Mouse (Mus musculus): Measurements from ENCODE around the gene Polr2g. TPM values are rescaled to one million over a fixed set of nuclear protein-coding genes. Genes with fewer than 3 reads are reported as not detected.

The Polr2g gene
- polyA plus RNA-seq, 1 experiment from 2014 or later = 189 TPM

DNA sequence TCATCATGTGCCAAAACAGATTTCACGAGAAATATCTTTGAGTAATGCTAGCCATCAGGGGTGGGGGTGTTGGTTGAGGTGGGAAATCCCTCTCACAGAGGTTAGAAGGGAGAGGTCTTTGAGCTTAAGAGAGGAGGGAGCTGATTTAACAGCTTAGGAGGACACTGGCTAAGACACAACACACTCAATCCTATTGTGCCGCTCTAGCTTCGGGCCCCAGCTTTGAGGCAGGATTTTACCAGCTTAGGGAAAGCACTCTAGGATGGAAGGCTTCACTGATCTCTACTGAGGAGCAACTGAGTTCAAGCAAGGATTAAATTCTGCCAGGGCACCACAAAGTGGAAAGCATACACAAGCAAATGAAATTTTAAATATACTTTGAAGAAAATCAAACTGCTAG lies 18.6 kb upstream of the Polr2g start:
- H3K27me3 ChIP-seq = no peaks in the 10 kb centered on the region
- no peak overlapping the region for H3K27ac ChIP-seq
- peaks cover 29% of the 10 kb centered on the region for H3K4me1 ChIP-seq (replicated peaks)
- 85% methylated on average over 3 of the region's 3 CpGs for WGBS
- H3K4me2 ChIP-seq = peak overlapping the region; percentile 99
- peaks cover 50% of the 10 kb centered on the region for H3K36me3 ChIP-seq
- H3K4me3 ChIP-seq (replicated peaks) = peak overlapping the region; percentile 15; the same call in 1 of the 2 replicates
- H3K9ac ChIP-seq (replicated peaks) = peak overlapping the region; percentile 47
- H3K9me3 ChIP-seq = no peaks in the 10 kb centered on the region
- no peak for ATAC-seq (ENCODE audit: insufficient number of reproducible peaks, insufficient read depth, low FRiP score, low TSS enrichment, low read depth)

- H3K36me3 ChIP-seq = peaks cover 60% of the 10 kb centered on the region
- no peak overlapping the region for H3K27ac ChIP-seq
- H3K27me3 ChIP-seq = no peaks in the 10 kb centered on the region
- peaks cover 22% of the 10 kb centered on the region for H3K4me1 ChIP-seq (replicated peaks)
- no peaks in the 10 kb centered on the region for H3K9me3 ChIP-seq
- no peak overlapping the region for H3K4me3 ChIP-seq (replicated peaks)
- H3K4me2 ChIP-seq = no peak overlapping the region
- H3K9ac ChIP-seq (replicated peaks) = no peak overlapping the region
- 82% methylated on average over 11 of the region's 11 CpGs for WGBS
- no peak for ATAC-seq (ENCODE audit: insufficient number of reproducible peaks, insufficient read depth, low FRiP score, low TSS enrichment, low read depth)
These were observed 17.4 kb upstream of the Polr2g start for GRCm38 (mm10) chr19:8815812-8816211.

DNA sequence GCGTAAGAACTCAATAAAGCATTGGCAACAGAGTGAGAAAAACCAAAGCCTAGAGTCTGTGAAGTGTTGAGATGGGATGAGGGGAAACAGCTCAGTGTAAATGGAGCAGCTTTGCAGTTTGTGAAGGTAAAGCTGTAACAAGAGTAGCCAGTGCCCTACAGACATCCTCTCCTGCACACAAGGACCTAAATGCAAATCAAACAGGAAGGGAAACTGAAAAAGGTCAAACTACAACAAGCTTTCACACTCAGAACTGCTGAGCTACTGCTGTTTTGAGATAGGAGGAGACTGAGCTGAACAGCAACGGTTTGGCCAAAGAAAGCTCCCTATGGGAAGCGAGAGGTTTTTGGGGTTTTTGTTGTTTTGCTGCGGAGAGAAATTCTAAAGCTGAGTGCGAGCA lies 8.4 kb upstream of the Polr2g start:
- Histone ChIP-seq H3K4me1 (replicated peaks) (peaks cover 6% of the 10 kb centered on the region), H3K4me3 (replicated peaks) (no peak overlapping the region), H3K9ac (replicated peaks) (no peak overlapping the region), H3K4me2 (no peak overlapping the region), H3K27ac (no peak overlapping the region), H3K36me3 (peaks cover 75% of the 10 kb centered on the region), H3K9me3 (no peaks in the 10 kb centered on the region), H3K27me3 (no peaks in the 10 kb centered on the region)
- no peak for ATAC-seq (ENCODE audit: insufficient number of reproducible peaks, insufficient read depth, low FRiP score, low TSS enrichment, low read depth)
- WGBS = 94% methylated on average over 5 of the region's 5 CpGs

GRCm38 (mm10) chr19:8803879-8804660 lies 5.7 kb upstream of the Polr2g start:
- H3K27me3 ChIP-seq = no peaks in the 10 kb centered on the region
- no peak overlapping the region for H3K9ac ChIP-seq (replicated peaks)
- no peak overlapping the region for H3K4me3 ChIP-seq (replicated peaks)
- H3K27ac ChIP-seq = no peak overlapping the region
- 88% methylated on average over 11 of the region's 11 CpGs for WGBS
- peaks cover 52% of the 10 kb centered on the region for H3K36me3 ChIP-seq
- peaks cover 6% of the 10 kb centered on the region for H3K4me1 ChIP-seq (replicated peaks)
- no peak for ATAC-seq (ENCODE audit: insufficient number of reproducible peaks, insufficient read depth, low FRiP score, low TSS enrichment, low read depth)
- no peaks in the 10 kb centered on the region for H3K9me3 ChIP-seq
- no peak overlapping the region for H3K4me2 ChIP-seq

GRCm38 (mm10) chr19:8803204-8803780 lies 4.9 kb upstream of the Polr2g start:
- Histone ChIP-seq H3K9me3 (no peaks in the 10 kb centered on the region), H3K4me2 (peak overlapping the region; percentile 70), H3K36me3 (peaks cover 45% of the 10 kb centered on the region), H3K27me3 (no peaks in the 10 kb centered on the region), H3K4me3 (replicated peaks) (peak overlapping the region; percentile 54; the same call in 1 of the 2 replicates), H3K9ac (replicated peaks) (no peak overlapping the region), H3K4me1 (replicated peaks) (peaks cover 6% of the 10 kb centered on the region), H3K27ac (peak overlapping the region; percentile 81; the same call in 1 of the 2 replicates)
- WGBS = 93% methylated on average over 9 of the region's 9 CpGs
- ATAC-seq (ENCODE audit: insufficient number of reproducible peaks, insufficient read depth, low FRiP score, low TSS enrichment, low read depth) = no peak

DNA sequence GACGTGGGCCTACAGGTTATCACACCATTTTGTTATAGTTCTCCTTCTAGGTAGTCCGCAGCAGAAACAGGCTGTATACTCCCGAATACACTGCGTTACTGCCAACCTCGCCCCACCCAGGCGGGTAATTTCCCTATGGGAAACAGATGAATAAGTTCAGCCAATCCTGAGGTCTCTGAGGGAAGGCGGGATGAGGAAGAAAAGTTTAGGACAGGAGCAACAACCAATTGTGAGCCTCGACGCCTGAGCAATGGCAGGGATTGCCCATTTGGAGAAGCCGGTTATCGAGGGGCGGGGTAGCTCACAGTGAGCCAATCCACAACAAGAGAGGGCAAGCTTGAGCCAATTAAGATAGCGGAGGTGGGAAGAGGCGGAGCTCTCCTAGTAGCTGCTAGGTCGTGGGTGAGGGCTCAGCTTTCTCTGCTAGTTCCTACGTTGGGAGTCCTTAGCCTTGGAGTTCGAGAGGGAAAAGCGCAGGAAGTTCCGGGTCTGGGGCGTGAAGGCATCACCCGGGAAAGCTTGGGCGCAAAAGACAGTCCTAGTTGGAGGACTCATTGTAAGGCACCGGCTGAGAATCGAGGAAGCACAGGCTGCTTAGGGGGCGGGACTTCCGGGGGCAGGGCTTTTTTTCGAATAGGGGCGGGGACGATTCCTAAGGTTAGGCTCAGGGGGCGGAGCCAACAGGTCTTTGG lies 3.9 kb upstream of the Polr2g start, which contains the start of gene Zbtb3:
TSS of gene Zbtb3 (plus strand) at position 426 of the 692 bp plus-strand sequence.
- ATAC-seq (ENCODE audit: insufficient number of reproducible peaks, insufficient read depth, low FRiP score, low TSS enrichment, low read depth) = peak; percentile 96
- WGBS = under 1% methylated on average over 30 of the region's 30 CpGs
- Histone ChIP-seq H3K9me3 (no peaks in the 10 kb centered on the region), H3K9ac (replicated peaks) (peak within 1 kb of the TSS; percentile 40; the same call in 1 of the 2 replicates), H3K4me1 (replicated peaks) (peaks cover 11% of the 10 kb centered on the region), H3K27me3 (no peaks in the 10 kb centered on the region), H3K4me2 (peak within 1 kb of the TSS; percentile 70), H3K4me3 (replicated peaks) (peak within 1 kb of the TSS; percentile 54), H3K27ac (peak within 1 kb of the TSS; percentile 81), H3K36me3 (peaks cover 34% of the 10 kb centered on the region)

- peaks cover 14% of the 10 kb centered on the region for H3K4me1 ChIP-seq (replicated peaks)
- no peak for ATAC-seq (ENCODE audit: insufficient number of reproducible peaks, insufficient read depth, low FRiP score, low TSS enrichment, low read depth)
- H3K4me3 ChIP-seq (replicated peaks) = peak overlapping the region; percentile 64; the same call in 1 of the 2 replicates
- no peaks in the 10 kb centered on the region for H3K9me3 ChIP-seq
- H3K27me3 ChIP-seq = no peaks in the 10 kb centered on the region
- peak overlapping the region; percentile 81 for H3K4me2 ChIP-seq
- H3K36me3 ChIP-seq = peaks cover 26% of the 10 kb centered on the region
- no peak overlapping the region for H3K27ac ChIP-seq
- no peak overlapping the region for H3K9ac ChIP-seq (replicated peaks)
These were observed 554 bp upstream of the Polr2g start for GRCm38 (mm10) chr19:8798947-8799315.

DNA sequence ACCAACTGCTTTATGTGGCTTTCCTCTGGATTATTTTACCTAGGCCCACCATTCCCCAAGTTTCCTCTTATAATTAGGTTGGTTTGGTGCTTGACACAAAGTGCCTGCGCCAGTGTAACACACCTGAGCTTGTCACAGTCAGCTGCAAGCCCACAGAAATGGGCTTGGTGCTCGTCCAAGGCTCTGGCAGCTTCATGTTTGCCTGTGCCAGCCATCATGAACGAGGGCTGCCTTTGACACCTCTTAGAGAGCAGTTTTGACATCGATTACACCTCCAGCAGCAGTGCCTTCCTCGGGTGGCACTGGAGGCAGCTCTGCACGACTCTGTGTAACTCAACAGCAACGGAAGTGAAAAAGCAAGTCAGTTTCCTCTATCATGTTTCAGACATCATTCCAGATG lies 8.2 kb downstream of the Polr2g start:
- Histone ChIP-seq H3K4me1 (replicated peaks) (peaks cover 9% of the 10 kb centered on the region), H3K9me3 (no peaks in the 10 kb centered on the region), H3K9ac (replicated peaks) (no peak overlapping the region), H3K27ac (no peak overlapping the region), H3K27me3 (no peaks in the 10 kb centered on the region), H3K36me3 (peaks cover 34% of the 10 kb centered on the region), H3K4me2 (no peak overlapping the region), H3K4me3 (replicated peaks) (no peak overlapping the region)
- WGBS = 78% methylated on average over 7 of the region's 7 CpGs
- no peak for ATAC-seq (ENCODE audit: insufficient number of reproducible peaks, insufficient read depth, low FRiP score, low TSS enrichment, low read depth)

DNA sequence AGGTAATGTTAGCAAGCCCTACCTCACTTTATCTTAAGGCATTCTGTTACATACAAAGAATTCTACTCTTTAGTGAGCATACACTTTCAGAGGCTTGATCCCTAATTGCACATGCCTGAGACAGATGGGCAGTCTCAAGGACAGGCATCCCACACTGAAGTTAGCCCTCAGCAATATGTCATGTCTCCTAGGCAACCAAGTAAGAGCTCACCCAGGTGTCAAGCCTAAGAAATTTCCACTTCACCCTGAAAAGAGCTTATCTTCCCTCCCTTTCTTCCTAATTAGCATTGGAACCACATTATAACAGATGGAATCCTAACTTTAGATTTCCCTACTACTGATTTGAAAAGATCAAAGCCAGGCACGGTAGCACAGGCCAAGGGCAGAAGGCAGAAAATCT lies 9.2 kb downstream of the Polr2g start:
- H3K27ac ChIP-seq = 0 out of 2 replicates have a peak overlapping the region, but pooled peaks have one; percentile 2
- no peak for ATAC-seq (ENCODE audit: insufficient number of reproducible peaks, insufficient read depth, low FRiP score, low TSS enrichment, low read depth)
- peaks cover 28% of the 10 kb centered on the region for H3K36me3 ChIP-seq
- no peaks in the 10 kb centered on the region for H3K27me3 ChIP-seq
- no peak overlapping the region for H3K4me3 ChIP-seq (replicated peaks)
- no peak overlapping the region for H3K9ac ChIP-seq (replicated peaks)
- H3K9me3 ChIP-seq = no peaks in the 10 kb centered on the region
- H3K4me2 ChIP-seq = no peak overlapping the region
- peaks cover 10% of the 10 kb centered on the region for H3K4me1 ChIP-seq (replicated peaks)
- 66% methylated on average over 1 of the region's 1 CpGs for WGBS

DNA sequence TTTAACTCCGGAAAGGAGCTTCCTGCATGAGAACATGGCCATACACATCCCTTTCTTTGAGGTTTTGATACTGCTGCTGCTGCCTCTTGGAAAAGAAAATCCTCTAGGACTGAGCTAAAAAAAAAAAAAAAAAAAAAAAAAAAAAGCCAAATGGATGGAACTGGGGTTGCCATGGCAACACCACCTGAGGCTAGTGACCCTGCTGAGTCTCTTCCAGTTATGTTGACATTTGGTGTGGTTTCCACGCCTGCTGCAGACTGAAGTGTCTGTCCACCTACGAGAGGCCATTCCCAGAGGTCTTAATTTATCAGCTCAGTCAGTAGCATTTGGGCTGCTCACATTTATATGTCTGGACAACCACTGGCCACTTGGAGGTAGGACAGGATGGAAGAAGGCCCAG lies 9.9 kb downstream of the Polr2g start:
- no peak overlapping the region for H3K9ac ChIP-seq (replicated peaks)
- H3K9me3 ChIP-seq = no peaks in the 10 kb centered on the region
- H3K36me3 ChIP-seq = peaks cover 28% of the 10 kb centered on the region
- peaks cover 10% of the 10 kb centered on the region for H3K4me1 ChIP-seq (replicated peaks)
- H3K27ac ChIP-seq = no peak overlapping the region
- H3K27me3 ChIP-seq = no peaks in the 10 kb centered on the region
- 23% methylated on average over 3 of the region's 3 CpGs for WGBS
- H3K4me2 ChIP-seq = no peak overlapping the region
- ATAC-seq (ENCODE audit: insufficient number of reproducible peaks, insufficient read depth, low FRiP score, low TSS enrichment, low read depth) = no peak
- no peak overlapping the region for H3K4me3 ChIP-seq (replicated peaks)
